Mouse (Mus musculus) retina, postnatal 7 days (tissue): Measurements from ENCODE around the gene Adamts13.

Experiments used
- DNase-seq: peaks from one replicate; pipeline ENCODE4 v3.0.0-alpha.2; 2012; ENCODE audit warnings: low read depth, low spot score

Adamts13 gene

DNA sequence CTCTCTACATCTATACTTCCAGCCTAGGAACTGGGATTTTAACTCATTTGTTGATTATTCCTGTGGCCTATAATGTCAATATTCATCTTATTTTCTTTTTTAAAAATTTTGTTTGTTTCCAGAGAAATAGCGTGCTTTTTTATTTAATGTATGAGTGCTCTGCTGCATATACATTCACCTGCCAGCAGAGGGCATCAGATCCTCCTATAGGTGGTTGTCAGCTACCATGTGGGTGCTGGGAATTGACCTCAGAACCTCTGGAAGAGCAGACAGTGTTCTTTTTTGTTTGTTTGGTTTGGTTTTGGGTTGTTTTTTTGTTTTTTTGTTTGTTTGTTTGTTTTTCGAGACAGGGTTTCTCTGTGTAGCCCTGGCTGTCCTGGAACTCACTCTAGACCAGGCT lies 6.0 kb upstream of the Adamts13 start:
- DNase-seq, result no peak

DNA sequence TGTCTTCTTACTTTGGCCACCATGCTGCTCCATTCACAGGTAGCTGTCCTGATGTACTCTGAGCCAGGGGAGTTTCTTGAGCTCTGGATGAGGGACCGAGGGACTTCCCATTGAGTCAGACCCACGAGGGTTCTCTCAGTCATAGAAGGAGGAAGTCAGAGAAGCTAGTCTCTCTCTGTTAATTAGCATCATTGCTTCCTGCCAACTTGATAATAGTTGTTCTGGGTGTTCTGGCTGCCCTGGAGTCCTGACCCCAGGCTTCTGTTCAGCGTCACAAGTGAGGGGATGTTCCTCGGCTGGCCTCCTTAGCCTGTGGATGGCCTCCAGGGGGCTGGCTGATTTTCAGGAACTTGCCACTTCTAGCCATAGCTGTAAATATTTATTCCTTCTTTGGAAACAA lies 744 bp downstream of the Adamts13 start:
- DNase-seq, result no peak

DNA sequence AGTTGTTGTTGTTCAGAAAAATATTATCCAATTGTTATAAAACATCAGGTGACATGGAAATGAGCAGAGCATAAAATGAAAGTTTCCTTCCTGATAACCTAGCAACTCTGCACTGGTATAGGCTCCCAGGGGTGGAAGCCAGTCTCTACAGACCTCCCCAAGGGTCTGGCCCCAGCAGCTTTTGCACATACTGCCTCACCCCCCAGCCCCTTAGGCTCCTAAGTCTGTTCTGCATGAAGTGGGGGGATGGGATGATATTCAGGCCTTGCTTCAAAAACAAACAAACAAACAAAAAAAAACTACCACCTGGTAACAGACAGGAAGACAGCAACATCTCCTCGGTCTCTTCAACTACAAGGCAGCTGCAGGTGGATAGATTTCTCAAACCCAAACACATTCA lies 7.1 kb downstream of the Adamts13 start:
- no peak for DNase-seq

DNA sequence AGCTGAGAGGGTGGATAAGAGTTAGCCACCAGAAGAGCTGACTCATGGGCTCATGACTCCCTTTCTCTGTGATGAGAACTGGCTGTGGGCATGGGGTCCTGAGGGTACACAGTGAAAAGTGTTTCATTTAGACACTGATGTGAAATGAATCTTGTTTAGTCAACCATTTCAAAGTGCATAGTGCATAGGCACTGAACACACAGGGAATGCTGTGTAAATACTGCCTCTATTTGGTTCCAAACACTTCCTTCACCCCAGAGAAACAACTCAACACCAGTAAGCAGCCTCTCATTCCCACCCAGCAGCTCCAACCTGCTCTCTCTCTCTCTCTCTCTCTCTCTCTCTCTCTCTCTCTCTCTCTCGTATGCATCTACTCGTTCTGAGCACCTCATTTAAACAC lies 11.0 kb downstream of the Adamts13 start:
- no peak for DNase-seq

DNA sequence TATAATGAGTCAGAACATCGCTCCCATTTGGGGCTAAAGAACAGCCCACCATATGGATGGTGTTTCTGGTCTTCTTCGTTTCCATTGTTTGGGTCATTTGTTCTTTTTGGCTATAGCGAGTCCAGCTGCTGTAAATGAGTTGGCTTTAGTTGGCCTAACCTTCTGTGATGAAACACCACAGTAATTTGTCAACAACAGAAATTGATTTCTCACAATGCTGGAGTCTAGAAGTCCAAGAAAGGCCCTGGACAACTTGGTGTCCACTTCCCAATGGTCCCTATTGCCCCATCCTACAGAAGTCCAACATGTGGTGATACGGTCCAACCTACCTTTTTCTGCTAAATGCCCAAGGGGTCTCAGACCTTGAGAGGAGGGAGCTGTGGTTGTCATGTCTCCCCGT lies 11.4 kb downstream of the Adamts13 start:
- DNase-seq, result no peak

DNA sequence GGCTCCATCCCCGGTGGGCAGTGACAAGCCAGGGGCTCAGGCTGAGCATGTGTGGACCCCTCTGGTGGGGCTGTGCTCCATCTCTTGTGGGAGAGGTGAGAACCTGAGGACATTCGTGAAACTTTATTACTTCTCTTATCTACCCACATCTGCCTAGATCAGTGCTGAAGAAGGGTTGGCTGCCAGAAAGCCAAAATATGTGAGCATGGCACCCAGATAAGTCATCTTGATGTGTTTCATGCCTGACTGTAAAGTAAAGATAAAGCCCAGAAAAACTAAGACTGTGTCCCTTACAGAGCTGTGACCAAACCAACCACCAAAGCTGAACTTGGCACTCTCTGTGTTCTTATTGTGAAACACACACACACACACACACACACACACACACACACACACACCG lies 20.7 kb downstream of the Adamts13 start:
- no peak for DNase-seq

DNA sequence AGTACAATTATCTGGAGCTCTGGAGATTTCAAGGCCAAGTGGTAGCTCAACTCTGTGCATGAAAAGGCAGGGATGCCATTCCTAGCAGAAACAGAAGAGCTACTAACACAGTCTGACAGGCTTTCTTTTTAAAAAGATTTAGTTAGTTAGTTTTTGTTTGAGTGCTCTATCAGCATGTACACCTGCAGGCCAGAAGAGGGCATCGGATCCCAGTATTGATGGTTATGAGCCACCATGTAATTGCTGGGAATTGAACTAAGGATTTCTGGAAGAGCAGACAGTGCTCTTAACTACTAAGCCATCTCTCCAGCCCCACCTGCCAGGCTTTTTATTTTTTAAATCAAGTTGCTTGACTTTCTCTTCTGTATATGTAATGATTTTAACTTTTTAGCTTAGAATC lies 24.3 kb downstream of the Adamts13 start:
- DNase-seq, result no peak

DNA sequence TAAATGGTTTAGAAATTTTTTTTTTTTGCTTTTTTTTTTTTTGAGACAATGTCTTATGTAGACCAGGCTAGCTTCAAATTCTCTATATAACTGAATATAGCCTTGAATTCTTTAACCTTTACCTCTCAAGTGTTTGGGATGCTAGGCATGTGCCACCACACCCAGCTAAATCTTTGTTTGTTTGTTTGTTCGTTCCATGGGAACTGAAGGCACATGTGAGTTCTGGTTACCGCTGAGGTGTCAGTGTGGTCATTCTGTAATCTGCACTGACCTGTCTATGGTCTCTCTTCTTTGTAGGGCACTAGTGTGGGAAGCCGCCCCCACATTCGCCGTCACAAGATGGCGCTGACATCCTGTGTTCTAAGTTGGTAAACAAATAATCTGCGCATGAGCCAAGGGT lies 24.8 kb downstream of the Adamts13 start:
- DNase-seq, result no peak

DNA sequence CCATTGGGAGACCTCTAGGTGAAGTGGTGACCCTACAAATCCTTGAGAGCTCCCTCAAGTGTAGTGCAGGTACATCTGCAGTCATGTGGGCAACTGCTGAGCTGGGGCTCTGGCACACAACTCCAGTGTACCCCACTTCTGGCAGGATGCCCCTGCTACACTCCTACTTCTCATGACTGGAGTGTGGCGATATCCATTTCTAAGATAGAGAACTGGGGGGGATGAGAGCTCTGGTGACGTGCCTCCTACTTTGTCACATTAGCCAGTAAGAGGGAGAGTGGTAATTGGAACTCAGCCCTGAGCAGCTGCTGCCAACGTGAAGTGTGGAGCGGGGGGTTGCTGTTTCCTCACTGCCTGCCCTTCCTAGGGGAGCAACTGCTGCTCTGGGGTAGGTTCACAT lies 33.0 kb downstream of the Adamts13 start:
- DNase-seq, result no peak

DNA sequence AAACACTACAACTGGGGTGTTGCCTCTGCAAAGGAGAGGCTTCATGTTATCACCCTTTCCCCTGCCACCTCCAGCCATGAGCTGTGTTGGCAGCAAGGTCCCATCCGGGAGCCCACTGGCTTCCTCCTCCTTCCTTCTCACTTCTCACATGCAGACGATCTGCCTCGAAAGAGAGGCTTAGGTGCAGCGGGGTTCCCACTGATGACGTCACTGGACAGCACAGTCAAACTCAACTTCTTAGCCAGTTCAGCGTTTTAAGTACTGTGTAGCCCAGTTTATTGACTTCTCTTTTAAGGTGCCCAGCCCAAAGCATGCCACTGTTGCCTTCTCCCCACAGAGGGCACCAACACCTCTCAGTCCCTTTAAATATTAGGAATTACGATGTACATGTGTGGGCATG lies 34.5 kb downstream of the Adamts13 start:
- no peak for DNase-seq

DNA sequence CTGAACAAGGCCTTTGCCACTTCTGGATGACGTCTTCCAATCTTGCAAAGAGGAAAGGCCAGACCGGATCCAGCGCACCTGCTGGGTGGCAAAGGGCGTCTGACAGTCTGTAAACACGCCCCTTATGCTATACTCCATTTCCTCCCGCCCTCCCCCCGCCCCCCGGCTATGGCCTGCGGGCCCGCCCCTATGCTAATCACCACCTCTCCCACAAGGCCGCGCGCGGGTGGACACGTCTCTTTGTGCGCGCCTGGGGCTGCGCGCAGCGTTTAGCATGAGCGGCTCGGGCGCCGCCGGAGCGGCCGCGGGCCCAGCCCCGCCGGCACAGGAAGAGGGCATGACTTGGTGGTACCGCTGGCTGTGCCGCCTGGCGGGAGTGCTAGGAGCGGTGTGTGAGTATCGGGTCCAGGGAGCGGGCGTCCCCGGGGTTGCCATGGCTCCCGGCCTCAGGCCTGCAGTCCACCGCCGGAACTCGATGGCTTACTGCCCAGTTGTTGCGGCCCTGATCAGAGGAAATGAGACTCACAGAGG lies 36.6 kb downstream of the Adamts13 start, which contains the start of gene Cacfd1:
TSS of gene Cacfd1 (plus strand) at position 213 of the 531 bp plus-strand sequence.
- DNase-seq, result peak; percentile 86

DNA sequence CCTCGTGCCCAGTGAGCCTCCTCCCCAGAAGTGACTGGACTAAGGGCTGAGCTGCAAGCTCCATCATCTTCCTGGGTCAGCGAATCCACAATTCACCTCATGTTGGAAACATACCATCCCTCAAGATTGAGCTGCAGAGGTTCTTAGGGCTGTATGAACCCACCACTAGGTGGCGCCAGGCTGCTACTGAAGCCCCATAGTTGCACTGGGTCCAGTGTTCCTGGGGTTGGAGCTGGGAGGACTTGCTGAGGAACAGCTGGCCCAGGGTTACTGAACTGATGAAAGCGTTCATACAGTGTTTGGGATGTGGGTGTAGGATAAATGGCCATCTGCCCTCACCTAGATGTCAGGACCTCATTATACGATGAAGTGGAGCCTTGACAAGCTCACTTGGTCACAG lies 44.6 kb downstream of the Adamts13 start:
- peak; percentile 60 for DNase-seq

DNA sequence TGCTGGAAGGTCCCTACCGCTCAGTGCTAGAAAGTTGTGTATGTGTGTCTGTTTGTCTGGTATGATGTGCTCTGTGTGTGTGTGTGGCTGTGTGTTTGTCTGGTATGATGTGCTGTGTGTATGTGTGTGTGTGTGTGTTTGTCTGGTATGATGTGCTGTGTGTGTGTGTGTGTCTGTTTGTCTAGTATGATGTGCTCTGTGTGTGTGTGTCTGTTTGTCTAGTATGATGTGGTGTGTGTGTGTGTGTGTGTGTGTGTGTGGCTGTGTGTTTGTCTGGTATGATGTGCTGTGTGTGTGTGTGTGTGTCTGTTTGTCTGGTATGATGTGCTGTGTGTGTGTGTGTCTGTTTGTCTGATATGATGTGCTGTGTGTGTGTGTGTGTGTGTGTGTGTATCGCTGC lies 46.3 kb downstream of the Adamts13 start:
- DNase-seq, result no peak

DNA sequence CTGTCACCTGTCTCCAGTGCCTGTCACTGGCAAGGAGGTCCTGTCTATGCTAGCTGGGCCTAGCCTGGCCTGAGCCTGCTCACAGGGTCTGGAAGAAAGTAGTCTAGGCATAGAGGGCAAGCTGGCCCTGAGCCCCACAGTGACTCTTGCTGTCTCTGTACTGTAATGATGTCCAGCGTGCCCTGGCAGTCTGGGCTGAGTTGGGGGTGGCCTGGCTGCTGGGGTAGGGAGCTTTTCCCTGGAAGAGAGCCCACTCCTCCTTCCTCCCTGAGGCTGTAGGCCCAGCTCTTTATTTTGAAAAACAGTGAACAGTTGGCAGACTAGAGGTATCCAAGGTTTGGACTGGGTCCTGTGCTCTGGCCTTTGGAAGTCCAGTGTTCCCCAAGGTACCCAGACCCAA lies 47.9 kb downstream of the Adamts13 start:
- DNase-seq, result no peak

DNA sequence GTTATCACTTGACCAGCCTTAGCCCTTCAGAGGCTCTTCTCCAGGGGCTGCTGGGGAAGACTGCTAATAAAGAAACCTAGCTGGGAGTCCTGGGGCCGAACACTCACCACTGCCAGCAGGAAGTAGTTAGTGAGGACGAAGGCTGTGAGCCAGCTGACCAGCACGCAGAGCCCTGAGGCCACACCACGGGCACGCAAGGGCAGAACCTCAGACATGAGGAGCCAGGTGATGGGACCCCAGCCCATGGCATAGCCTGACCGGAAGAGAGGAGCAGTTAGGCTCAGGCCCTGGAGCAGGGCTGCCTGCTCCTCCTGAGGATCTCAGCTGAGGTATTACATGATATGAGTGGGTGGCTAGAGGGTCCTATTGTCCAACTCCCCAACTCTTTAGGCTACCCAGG lies 49.4 kb downstream of the Adamts13 start:
- DNase-seq, result no peak

DNA sequence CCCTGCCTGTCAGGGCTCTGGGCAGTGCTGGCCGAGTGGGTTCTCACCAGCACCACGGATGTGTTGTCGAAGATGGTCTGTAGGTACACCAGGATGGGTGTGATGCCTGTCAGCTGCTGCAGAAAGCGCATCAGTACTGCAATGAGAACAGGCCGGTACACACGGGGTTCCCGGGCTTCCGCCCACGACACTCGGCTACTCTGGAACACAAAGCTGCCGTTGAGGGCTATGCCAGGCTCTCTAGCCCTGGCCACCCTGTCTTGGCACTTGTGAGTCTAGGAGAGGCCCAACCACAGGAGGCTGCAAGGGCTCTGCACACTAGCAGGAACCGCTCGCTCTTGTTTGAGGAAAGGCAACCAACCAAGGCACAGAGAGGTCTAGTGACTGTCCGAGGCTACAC lies 50.9 kb downstream of the Adamts13 start:
- no peak for DNase-seq

DNA sequence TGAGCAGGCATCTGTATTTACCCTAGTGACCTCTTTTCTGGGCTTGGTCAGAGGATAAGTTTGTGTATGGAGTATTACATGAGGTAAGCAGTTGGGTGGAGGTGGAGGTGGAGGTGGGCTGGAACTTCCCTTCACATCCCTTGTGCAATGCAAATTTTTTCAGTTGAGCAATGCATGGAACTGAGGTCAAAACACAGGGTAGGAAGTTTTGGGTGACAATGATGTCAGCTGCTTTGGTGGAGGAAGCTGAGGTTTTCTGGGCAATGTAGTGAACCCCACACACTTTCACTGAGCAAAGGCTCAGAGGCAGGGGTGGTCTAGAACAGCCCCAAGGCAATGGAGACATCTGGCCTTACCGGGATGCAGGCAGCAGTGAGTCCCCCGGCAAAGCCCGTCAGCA lies 52.3 kb downstream of the Adamts13 start:
- DNase-seq, result no peak

DNA sequence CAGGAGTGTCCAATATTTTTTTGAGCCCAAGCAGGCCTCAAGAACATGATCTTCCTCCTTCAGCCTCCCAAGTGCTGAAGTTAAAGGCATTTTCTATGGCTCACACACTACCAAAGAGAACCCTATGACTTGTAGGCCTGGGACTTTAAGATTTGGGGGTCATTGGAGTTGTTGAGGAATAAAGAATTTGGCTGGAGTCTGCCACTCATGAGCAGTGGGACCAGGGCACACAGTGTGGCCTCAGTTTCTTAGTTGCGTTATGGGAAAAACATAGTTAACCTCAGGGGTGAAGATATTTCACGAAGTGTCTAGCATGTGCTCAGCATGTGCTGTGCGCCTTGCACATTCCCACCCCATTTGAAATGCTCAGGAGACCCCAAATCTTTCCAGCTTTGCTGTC lies 53.1 kb downstream of the Adamts13 start:
- DNase-seq, result no peak

DNA sequence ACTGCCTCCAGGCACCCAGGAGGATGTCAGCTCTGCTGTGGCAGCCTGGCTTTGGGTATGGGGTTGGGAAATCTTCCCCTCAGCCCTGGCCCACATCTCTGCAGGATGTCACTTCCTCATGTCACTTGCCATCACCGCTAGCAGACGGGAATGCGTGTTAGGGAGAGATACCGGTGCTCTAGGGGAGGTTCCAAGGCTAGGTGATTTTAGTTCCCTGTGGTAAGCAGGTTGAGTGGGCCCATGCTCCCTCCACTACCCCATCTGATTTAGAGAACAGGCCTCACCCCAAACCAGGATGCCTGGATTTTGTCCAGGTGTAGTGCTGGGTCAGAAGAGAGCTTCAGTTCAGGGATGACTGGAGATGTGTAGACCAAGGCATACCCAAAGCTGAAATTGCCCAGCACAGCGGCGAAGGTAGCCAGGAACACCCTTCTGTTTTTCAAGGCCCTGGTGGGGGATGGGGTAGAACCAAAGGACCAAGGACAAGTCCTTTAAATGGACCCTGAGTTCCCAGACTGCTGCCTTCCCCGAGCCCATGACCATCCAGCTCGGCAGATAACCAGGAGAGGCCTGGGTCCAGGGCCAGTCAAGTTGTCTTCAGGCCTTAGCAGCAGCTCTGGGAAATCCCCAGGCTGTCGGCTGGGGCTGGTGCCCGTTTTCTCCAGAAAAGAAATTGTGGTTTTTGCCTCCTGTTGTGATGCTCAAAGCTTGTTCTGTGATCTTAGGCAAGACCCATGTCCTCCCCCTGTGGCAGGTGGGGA lies 53.8 kb downstream of the Adamts13 start:
- no peak for DNase-seq

DNA sequence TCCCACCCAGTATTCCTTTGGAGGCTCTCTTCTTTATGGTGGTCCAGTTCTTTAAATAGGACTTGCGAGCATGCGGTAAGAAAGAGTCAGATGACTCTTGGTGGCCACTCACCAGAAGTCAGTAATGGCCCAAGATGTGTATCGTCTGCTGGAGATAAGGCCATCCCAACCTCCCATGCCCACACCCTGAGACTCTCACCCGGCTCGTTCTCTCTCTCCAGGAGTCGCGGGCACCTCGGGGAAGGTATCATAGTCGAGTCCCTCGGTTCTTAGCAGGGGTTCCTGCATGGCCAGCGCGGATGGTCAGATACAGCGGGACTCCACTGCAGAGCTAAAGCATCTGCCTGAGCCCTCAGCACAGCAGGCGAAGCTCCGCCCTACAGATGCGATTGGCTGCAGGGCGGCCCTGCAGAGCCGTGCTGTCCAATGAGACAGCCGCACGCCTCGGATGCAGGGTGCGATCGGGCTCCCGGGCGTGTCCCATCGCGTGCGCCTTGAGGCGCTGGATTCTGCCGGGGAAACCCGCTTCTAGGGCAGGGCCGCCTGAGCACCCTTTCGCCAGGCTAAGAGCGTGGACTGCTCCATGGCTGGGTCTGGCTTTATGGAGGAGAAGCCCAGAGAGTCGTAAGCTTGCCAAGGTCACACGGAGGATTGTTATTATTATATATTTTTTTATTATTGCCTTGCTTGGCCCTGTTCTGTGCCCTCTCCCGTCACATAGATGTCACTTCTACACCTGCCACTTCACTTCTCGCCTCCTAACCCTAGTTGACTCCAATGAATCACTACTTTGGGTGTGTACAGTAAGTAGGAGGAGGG lies 54.6 kb downstream of the Adamts13 start, which contains the start of gene Slc2a6:
TSS of gene Slc2a6 (minus strand) at position 381 of the 819 bp plus-strand sequence.
- DNase-seq, result peak; percentile 77

DNA sequence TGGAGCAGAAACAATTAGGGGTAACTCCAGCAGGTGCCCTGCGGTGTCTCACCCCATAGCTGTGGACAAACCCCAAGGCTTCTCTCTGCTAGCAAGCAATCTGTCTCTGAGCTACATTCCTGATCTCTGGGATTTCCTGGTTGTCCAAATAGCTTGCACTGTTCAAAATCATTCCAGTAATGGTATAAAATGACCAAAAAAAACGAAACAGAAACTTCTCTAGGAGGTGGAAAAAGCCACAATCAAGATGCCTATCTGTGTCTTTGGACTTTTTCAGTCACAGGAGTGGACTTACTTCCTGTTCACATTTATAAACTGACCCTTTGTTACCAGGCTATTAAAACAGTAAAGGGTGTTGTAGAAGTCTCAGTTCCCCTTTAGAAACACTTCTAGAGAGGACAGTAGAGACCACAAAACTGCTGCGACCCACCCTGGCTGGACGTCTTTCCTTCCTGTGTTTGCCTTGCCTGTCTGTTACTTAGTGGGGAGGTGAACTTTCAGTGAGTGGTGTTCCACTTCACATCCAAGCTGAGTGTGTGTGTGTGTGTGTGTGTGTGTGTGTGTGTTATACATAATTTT lies 55.3 kb downstream of the Adamts13 start:
- DNase-seq, result no peak

DNA sequence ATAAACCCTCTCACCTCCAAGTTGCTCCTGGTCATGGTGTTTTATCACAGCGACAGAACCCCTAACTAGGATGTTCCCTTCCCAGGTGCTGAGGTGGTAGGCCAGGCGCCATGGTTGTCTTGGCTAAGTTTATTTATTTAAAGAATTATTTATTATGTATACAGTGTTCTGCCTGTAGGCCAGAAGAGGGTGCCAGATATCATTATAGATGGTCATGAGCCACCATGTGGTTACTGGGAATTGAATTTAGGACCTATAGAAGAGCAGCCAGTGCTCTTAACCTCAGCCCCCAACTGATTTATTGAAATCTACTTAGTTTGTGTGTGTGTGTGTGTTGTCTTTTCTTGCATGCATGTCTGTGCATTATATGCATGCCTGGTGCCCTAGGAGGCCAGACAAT lies 59.1 kb downstream of the Adamts13 start:
- DNase-seq, result no peak
